Mouse (Mus musculus): ENCODE data around the gene Ets2.
"Not testable (repeated sequence)": the region's sequence is repeated elsewhere in the genome, so short reads cannot be mapped to it uniquely, and the experiment has no call there.

Ets2 gene

DNA sequence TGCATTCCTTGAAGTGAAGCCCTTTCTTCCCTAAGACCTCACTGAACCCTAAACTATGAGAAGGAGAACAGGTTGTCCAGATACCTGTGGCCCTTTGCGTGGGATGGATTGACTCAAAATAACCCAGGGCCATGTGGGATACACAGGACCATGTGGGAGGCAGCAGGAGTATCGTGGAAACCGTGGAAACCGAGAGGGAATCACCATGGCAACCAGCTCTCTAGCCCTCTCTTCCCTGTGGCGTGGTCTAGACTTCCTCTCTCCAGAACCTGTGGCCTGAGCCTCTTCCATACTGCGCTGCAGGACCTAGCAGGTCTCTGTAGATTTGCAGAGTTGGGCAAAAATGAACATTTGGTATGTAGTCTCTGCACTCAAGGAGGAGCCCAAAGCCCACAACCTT is 37.6 kb downstream of the Ets2 start:
- DNase-seq: no peak

GRCm38 (mm10) chr16:95741358-95741757 is 39.5 kb downstream of the Ets2 start:
- DNase-seq: no peak

DNA sequence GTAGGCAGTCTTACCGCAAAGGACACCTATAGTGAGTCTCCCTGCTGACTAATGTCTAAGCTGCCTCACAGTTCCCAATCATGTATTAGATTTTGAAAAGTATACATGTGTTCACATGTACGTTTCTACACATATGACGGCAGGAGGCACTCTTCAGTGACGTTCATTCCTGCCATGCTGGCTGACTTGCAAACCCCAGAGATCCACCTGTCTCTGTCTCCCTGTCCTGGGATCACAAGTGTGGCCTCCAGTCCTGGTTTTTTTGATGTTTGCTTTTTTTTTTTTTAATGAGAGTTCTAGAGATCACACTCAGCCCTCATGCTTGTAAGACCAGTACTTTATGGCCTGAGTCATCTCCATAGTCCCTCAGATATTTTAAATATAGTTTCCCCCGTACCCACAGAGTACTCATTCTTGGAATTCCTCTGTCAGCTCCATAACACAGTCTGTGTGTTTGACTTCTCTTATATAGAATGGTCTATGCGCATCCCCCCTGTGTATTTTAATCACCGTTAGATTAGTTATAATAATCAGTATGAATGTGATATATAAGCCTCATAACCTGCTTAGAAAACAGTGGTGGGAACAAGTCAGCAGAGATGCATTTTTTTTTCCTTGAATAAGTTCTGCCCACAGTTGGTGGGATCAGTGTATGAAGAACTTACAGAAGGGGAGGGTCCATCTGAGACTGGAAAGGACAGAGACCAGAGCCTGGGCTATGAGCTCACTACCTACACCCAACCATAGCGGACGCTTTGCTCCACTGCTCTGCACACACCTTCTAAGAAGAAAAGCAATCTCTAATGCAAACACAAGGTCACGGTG is 40.3 kb downstream of the Ets2 start:
- no peak for DNase-seq

DNA sequence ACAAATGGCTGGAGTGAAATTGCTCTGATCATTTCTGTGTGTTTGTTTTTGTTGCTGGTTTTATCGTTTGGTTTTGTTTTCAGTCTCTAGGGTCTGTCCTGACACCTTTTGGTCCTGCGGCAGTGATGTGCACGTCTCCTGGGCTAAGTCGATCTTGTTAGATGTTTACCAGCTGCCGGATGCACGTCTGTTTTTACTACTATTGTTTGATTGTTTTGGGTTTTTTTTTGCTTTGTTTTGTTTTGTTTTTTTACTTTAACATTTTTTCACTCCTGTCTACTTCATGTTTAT is 40.8 kb downstream of the Ets2 start:
- no peak for DNase-seq

GRCm38 (mm10) chr16:95743104-95743503 is 41.2 kb downstream of the Ets2 start:
- DNase-seq: no peak

GRCm38 (mm10) chr16:95744771-95745170 is 42.9 kb downstream of the Ets2 start:
- DNase-seq: no peak

- DNase-seq: no peak
These were observed 43.8 kb downstream of the Ets2 start for GRCm38 (mm10) chr16:95745685-95746084.

DNA sequence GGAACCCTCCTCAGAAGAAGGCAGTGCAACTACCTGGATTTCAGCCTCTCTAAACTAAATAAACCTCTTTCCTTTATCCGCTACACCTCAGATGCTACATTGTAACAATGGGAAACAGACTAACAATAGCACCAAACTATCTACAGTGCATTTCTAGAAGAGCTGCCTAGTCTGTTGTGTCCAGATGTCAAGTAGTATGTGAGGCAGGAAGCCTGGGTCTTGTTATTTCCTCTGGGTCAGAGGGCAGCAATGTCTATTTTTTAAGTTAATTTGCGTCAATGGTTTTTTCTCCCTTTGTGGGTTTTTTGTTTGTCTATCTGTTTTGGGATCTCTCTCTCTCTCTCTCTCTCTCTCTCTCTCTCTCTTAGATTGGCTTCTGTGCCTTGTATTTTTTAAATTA is 44.7 kb downstream of the Ets2 start:
- DNase-seq: no peak

DNA sequence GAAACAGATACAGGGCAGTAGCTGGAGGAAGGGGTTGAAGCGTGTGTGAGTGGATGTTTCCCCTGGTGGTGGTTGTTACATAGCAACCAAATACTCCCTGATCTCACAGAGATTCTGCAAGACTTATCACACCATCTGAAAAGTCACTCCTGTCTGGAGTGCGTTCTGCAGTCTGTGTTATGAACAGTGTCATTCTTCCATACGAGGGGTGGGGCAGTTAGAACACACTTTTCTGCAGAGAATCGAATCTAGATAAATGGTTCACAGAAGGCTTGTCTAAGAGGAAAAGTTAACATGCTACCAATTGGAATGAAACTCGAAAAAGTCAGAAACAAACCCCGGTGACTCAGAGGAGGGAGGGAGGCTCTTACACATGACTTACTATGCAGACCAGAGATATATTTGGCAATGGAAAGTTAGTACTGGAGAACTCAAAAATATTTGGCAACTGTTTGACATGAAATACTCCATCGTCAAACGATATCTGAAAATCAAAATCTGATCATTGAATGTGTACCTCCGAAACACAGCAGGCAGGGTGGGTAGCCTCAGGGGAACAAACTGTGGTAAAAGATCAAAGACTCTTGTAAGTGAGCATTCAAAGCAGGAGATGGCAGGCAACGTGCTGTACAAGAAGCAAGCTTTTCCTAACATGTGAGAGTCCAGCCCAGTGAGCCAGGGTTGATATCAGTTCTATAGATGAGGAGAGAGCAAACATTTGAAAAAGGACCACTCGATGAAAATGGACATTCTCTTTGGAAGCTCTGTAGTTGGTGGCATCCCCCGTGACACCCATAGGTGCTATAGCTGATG is 47.6 kb downstream of the Ets2 start:
- peak; percentile 64 for DNase-seq

DNA sequence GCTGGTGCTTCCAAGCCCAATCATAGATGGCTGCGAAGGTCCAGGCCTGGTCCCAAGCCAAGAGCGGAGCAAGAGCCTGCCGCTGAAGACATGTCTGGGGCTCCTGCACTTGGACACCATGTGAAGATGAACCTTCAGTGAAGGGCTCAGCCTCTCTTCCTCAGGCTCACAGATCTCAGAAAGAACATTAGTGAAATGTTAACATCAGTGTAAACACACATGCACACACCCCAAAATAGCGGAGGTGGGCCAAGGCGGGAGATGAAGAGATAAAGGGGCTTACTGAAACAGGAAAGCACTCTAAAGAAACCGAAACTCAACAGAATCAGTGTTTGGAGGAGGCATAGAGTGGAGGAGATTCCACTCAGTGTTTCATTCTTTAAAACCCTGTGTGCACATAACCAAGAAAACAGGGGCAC is 48.3 kb downstream of the Ets2 start:
- peak; percentile 81 for DNase-seq

GRCm38 (mm10) chr16:95752502-95752901 is 50.6 kb downstream of the Ets2 start:
- no peak for DNase-seq

GRCm38 (mm10) chr16:95753295-95753694 is 51.4 kb downstream of the Ets2 start:
- no peak for DNase-seq

DNA sequence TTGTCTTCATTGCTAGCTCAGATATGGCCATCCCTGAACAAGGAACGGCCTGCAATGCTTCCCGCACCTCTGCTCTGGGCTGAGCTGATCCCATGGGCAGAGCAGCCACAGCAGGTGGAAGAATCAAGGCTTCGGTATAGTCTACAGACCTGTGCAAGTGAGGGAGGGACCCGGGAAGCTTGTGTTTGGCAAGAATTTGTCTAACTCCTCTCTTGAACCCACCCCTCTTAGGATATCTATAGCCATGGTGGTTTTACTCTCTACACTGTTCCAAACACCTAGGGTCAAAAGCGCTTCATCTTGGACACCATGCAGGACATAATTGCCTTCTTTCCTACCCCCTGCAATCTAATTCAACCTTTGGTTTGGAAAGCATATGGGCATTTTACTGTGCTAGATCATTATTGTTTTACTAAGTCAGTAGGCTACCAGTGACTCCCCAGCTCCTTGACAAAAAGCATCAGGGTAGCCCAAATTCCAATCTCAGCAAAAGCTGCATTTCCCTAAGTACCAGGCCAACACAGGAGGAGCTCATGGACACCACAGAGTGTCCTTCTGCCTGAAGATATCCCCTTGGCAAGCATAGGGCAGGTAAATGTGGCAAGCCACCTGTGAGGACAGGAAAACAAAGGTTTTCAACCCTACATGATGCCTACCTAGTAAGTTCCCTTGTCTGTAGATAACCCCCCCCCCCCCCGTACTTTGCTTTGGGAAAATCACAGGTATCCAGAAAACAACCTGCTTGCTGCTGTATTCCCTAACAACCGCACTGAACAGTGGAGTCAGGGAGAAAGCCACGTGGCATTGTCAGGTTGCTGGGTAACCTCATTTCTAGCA is 57.5 kb downstream of the Ets2 start:
- no peak for DNase-seq

DNA sequence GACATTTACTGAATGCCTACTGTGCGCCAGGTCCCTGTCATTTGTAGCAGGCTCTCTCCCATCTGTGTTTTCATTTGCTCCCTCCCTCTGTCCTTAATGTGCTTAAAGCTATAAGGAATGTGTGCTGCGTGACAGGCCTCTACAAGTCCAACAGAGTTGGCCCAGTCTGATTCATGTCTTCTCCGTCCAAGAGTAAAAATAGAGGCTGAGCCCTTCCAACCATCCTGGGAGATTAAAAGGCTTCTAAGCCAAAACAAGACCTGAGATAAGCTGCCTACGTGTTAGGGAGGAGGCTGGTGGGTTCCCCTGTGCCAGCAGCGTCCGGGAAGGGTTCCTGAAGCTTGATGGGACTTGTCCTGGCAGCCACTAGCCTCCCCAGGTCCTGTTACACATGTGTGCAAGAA is 58.1 kb downstream of the Ets2 start:
- no peak for DNase-seq

DNA sequence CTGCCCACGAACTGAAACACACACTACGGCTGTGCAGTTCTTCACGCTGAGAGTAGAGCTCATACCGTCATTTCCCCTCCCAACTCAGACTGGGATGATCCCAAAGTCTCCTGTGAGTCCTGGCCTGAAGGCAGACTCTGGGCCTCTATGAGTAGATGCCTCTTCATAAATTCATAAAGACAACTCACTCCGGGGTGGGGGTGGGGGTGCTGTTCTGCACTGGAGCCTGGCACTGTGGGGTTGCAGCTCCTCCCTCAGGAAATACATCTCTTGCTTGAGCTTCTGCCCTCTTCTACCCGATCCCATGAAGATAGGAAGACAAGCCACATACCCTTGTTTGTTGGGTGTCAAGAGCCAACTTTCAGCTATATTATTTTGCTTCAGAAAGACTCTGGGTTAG is 59.9 kb downstream of the Ets2 start:
- peak; percentile 57 for DNase-seq

DNA sequence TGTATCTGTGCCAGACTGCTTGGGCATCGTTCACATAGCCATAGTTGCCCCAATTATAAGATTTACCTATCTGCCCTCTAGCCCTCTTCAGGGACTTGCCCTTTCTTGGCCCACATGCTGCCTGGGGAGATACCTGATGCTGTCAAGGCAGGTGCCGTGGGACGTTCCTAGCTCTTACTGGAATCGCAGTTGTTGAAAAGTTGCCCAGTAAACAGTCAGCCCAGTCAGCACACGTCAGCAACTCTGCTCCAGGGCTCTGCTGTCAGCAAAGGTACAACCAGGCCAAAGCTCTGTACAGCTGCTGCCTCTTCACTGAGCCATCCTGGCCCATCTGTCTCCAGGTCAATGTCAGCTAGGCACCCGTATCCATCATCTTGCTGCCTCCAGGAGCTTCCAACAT is 61.3 kb downstream of the Ets2 start:
- DNase-seq: no peak

DNA sequence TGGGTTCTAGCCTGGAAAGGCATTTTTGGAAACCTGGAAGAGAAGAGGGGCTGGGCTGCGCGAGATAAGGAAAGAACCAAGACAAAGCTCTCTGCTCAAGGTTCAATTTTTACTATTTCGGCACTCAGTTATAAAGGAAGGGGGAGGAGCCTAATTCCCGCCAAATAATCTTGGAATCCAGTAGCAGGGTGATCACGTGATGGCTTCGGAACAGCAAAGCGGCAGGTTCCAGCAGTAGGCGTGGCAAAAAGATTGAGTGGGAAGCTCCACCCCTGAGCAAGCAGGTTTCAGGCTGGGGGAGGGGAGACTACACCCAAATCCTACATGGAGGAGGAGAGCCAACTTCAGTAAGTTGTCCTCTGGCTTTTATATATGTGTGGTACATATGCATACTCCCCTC is 62.2 kb downstream of the Ets2 start:
- not testable (repeated sequence) for DNase-seq

DNA sequence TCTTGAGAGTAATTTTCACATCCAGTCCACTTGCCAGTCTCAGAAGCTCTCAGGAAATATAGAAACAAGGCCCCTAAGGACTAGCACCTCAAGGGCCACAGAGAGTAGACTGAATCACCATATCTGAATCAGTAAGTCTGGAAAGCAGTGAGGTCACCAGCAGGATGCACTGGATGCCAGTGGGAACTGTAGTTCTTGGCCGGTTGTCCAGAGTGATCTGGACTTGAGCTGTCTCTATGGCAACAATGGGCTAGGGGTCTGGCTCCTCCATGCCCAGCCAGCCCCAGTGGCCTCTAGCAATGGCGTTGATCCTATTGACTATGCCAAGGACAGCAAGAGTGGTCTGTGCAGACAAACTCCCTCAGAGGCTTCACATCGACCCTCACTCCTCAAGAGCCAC is 64.3 kb downstream of the Ets2 start:
- DNase-seq: no peak

DNA sequence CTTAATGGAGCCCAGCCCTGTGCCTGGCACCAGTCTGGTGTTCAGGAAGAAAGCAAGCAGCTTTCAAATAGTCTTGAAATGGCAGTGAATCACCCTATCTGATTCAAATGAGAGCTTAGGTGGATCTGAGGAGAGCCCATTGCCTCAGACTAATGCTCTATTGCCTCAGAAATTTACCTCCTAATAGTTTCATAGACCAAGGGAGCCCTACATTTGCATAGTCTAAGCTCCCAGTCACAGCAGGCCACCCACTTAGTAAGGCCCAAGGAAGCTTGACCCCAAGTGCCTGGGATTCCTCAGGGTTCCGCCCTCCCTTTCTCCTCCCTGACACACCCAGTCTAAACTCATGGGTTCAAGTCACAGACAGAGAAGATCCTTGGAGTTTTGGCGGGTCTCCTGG is 65.4 kb downstream of the Ets2 start:
- no peak for DNase-seq

DNA sequence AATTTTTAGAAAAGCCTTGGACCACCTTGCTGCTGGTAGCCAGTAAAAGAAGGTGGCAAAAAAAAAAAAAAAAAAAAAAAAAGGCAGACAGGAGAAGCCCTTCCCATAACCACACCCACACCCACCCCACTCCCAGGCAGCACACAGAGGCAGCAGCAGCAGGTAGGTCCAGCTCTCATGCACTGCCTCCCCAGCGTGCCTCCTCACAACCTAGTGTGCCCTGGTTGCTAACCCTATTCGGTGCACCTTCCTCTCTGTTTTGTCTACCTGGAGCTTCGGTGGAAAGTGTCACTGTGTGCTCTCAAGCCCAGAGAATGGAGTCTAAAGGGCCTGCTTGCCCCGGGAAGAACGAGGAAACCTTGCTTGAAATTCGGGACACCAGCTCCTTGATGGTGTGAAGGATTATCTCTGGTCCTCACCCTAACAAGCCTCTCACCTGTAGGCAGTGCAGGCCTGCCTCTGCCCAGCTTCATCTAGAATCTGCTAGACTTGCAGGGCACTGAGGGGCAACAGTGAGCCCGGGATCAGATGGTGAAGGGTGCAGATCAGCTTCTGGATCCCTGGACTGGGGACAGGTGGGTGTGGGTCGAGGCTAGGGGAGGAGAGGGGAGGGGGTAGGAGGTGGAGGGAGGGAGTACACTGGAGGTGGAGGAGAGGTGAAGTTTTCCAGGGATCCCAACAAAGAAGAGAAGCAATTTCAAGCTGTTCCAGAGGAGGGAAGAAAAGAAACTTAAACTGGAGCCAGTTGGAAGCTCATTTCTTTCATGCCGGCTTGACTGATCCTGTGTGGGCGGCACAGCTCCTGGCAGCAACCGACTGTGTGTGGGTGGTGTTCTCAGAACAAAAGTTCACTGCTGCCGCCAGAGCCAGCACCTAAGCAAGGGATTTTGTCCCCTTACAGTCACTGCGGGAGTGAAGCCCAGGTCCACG is 67.5 kb downstream of the Ets2 start:
- peak; percentile 82 for DNase-seq

- DNase-seq: no peak
These were observed 68.1 kb downstream of the Ets2 start for GRCm38 (mm10) chr16:95769996-95770334.

GRCm38 (mm10) chr16:95770402-95770801 is 68.5 kb downstream of the Ets2 start:
- no peak for DNase-seq
